Mouse (Mus musculus) limb, embryonic 10.5 days (tissue): Measurements from ENCODE around the gene Glipr1l3. TPM values are rescaled to one million over a fixed set of nuclear protein-coding genes. Genes with fewer than 3 reads are reported as not detected.
"Not testable (repeated sequence)": the region's sequence is repeated elsewhere in the genome, so short reads cannot be mapped to it uniquely, and the experiment has no call there.

ENCODE experiments used
- DNase-seq: peaks from one replicate; pipeline ENCODE4 v3.0.0-alpha.2; 2017; ENCODE audit warnings: low spot score
- H3K27ac ChIP-seq: fragments of 300-500 bp; sonication (generic); 2 replicates; pipeline ENCODE4 v1.5.1; 2016; ENCODE audit warnings: mild to moderate bottlenecking
- H3K27me3 ChIP-seq: fragments of 300-500 bp; sonication (generic); 2 replicates; pipeline ENCODE4 v1.6.1; 2016; ENCODE audit warnings: low read depth, mild to moderate bottlenecking; ENCODE audit not compliant: poor library complexity, severe bottlenecking
- H3K36me3 ChIP-seq: fragments of 300-500 bp; sonication (generic); 2 replicates; pipeline ENCODE4 v1.6.1; 2016; ENCODE audit warnings: mild to moderate bottlenecking, moderate library complexity
- H3K4me1 ChIP-seq: fragments of 300-500 bp; sonication (generic); 2 replicates; pipeline ENCODE4 v1.6.1; 2016
- H3K4me3 ChIP-seq: fragments of 300-500 bp; sonication (generic); 2 replicates; pipeline ENCODE4 v1.5.1; 2016; ENCODE audit warnings: mild to moderate bottlenecking, moderate library complexity
- H3K9me3 ChIP-seq: fragments of 300-500 bp; sonication (generic); replicated peaks from 2 replicates; pipeline ENCODE4 v1.6.1; 2016; ENCODE audit warnings: mild to moderate bottlenecking
- WGBS: fragments of 180-500 bp; shearing (Covaris S2); methylation state at CpG from one replicate; pipeline ENCODE4 v1.1.7; 2016; 5-methylcytosine and 5-hydroxymethylcytosine counted together
- polyA plus RNA-seq: library from polyadenylated mRNA; unstranded; fragments of >200 nt; fragmentation: Nextera tagmentation; extraction: Ambion mirVana; gene quantifications from 2 replicates; pipeline ENCODE4 v1.2.1, GENCODE M21; 2016

Glipr1l3 gene
- polyA plus RNA-seq, 1 experiment from 2014 or later = not detected

GRCm38 (mm10) chr10:112105785-112106184 is 54.3 kb downstream of the Glipr1l3 start:
- WGBS = 7% methylated on average over 5 of the region's 5 CpGs
- H3K27ac ChIP-seq, H3K9me3 ChIP-seq, H3K4me1 ChIP-seq, H3K4me3 ChIP-seq, H3K27me3 ChIP-seq, H3K36me3 ChIP-seq: not testable (repeated sequence)
- peak; percentile 67 for DNase-seq

Other genes with a start within 250 kb of the Glipr1l3 start
- 53.3 and 58.7 TPM in 2 replicates for gene Krr1, start 187.7 kb downstream of the Glipr1l3 start, polyA plus RNA-seq
- gene Glipr1, start 157.7 kb downstream of the Glipr1l3 start, polyA plus RNA-seq = 0.78 and 1.2 TPM in 2 replicates
- gene Glipr1l1, start 100.1 kb downstream of the Glipr1l3 start, polyA plus RNA-seq = not detected in 2 replicates
- not detected in 2 replicates for gene Glipr1l2, start 77.0 kb downstream of the Glipr1l3 start, polyA plus RNA-seq
- gene Caps2, start 3.3 kb upstream of the Glipr1l3 start, polyA plus RNA-seq = 0.64 and 0.88 TPM in 2 replicates
- 0.05 and 0.09 TPM in 2 replicates for gene Kcnc2, start 110.8 kb upstream of the Glipr1l3 start, polyA plus RNA-seq